Mouse (Mus musculus): ENCODE data around the gene Pip4k2a.

DNA sequence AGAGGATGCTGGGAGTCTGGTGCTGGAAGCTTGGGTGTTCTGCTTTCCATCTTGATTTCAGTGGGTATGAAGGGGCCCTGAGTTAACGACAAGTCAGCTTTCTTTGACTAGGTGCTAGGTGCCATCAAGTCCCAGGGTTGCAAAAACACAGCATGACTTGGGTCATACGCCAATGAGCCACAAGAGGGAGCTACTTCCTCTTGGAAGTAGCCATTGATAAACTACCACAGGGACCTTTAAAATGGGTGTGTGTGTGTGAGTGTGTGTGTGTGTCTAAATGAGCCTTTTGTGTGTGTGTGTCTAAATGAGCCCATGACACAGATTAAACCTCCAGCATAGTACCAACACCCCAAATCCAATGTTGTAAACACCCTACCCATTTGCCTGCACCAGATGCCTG lies 125.1 kb downstream of the Pip4k2a start:
- peak; percentile 92 for TF ChIP-seq CTCF (IDR thresholded peaks at IDR 0.05; ENCODE audit: low read depth)
- TF ChIP-seq EP300 (IDR thresholded peaks at IDR 0.05; ENCODE audit: low read depth): no peak

Measured in liver, embryonic 14.5 days (tissue).